Comparison of ENCODE assay signal across 16 mouse cellular contexts in the genomic region with DNA sequence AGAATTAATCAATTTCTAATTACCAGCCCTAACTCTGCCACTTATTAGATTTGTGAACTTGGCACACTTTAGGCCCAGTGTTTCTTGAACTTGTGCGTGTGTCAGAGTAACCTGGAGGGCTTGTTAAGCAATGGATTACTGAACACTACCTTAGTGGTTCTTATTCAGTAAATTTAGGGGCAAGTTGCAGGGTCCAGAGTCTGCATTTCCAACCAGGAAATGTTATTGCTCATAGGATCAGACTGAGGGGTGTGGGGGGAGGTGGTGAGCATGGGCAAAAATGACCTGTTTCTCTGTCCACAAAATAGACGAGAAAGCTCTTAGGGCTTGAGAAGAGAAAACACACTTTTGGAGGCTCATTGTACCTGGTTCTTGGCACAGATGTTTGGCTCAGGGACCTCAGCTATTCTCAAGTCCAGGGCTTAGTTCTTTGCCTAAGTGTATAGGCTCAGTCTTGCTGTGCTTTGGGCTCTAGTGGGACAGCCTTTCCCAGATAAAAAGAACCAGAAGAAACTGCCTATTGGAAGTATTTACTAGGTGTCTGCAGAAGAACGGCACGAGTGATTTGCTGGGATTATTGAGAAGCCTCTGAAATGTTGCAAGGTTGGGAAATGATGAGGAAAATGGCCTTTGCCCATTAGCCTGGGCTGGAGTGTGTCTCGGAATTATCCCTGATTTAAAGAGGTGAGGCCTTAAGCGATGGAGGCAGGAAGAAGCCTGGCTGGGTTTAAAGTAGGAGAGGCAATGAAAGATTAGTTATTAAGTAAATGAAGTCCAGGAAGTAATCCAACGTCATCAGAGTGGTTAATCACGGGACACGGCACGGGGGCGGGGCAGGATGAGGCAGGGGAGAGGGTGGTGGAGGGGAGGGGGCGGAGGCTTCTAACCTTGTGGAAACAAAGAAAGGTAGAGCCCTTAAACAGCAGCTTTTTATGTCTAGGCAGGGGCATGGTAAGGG.
DNase-seq lines count a peak whose midpoint lies in the region; ATAC-seq and TF ChIP-seq lines count a peak whose summit lies in the region.
"Had no signal": no experiment of that assay in that cellular context is flagged by ENCODE, and none has a peak within 500 bp of the region (broad histone marks: within the 10 kb centered on the region; RNA-seq: fewer than 3 reads in every experiment).

No protein-coding gene starts in this region.

- H3K36me3 ChIP-seq in liver, adult 2 months (ENCODE audit: control insufficient read depth, insufficient read depth, low read length), result no peaks in the 10 kb centered on the region
- no peaks in the 10 kb centered on the region for H3K36me3 ChIP-seq in liver, embryonic 12.5 days
- no peaks in the 10 kb centered on the region for H3K36me3 ChIP-seq in intestine, postnatal 0 days (ENCODE audit: control insufficient read depth, insufficient read depth)
- H3K36me3 ChIP-seq in stomach, postnatal 0 days (ENCODE audit: control insufficient read depth, insufficient read depth, low read length), result no peaks in the 10 kb centered on the region
- H3K36me3 ChIP-seq: limb, embryonic 13.5 days; neural tube, embryonic 12.5 days had no signal

- no peaks in the 10 kb centered on the region for H3K79me2 ChIP-seq in liver, adult 2 months (ENCODE audit: control insufficient read depth, insufficient read depth, low read length)

- ATAC-seq in liver, embryonic 12.5 days, result no peak
- peak; percentile 86 for ATAC-seq in intestine, postnatal 0 days
- peak; percentile 71 for ATAC-seq in stomach, postnatal 0 days (ENCODE audit: low FRiP score, low TSS enrichment)
- no peak for ATAC-seq in inflammation-experienced regulatory T-cells, adult 6 months
- ATAC-seq: forebrain, embryonic 14.5 days had no signal

- no peak for TF ChIP-seq POLR2A in liver, adult 2 months (IDR thresholded peaks at IDR 0.05; ENCODE audit: extremely low read depth, insufficient read depth, low read length)

- H3K4me2 ChIP-seq in liver, embryonic 12.5 days, result no peak overlapping the region
- H3K4me2 ChIP-seq in intestine, postnatal 0 days (replicated peaks; ENCODE audit: low read depth), result peak overlapping the region; percentile 30
- H3K4me2 ChIP-seq in stomach, postnatal 0 days (replicated peaks; ENCODE audit: low read depth), result no peak overlapping the region
- H3K4me2 ChIP-seq: limb, embryonic 13.5 days; midbrain, embryonic 11.5 days; neural tube, embryonic 12.5 days had no signal

- TF ChIP-seq CTCF in liver, adult 2 months (IDR thresholded peaks at IDR 0.05; ENCODE audit: low read depth, low read length), result no peak
- no peak for TF ChIP-seq CTCF in intestine, postnatal 0 days (IDR thresholded peaks at IDR 0.05; ENCODE audit: low read depth)
- no peak for TF ChIP-seq CTCF in stomach, postnatal 0 days (IDR thresholded peaks at IDR 0.05; ENCODE audit: low read depth)

- no peak overlapping the region for H3K4me3 ChIP-seq in liver, adult 2 months (ENCODE audit: insufficient read depth, low read depth, low read length)
- no peak overlapping the region for H3K4me3 ChIP-seq in liver, embryonic 12.5 days
- H3K4me3 ChIP-seq in intestine, postnatal 0 days (ENCODE audit: low read depth, low read length), result no peak overlapping the region
- H3K4me3 ChIP-seq in stomach, postnatal 0 days (ENCODE audit: low read depth, low read length), result no peak overlapping the region
- H3K4me3 ChIP-seq: heart, adult 2 months; limb, embryonic 13.5 days; neural tube, embryonic 12.5 days had no signal

- 42% methylated on average over 12 of the region's 12 CpGs for WGBS in liver, adult 2 months
- 60% methylated on average over 12 of the region's 12 CpGs for WGBS in liver, embryonic 12.5 days (ENCODE audit: insufficient replicate concordance)
- 31% methylated on average over 12 of the region's 12 CpGs for WGBS in intestine, postnatal 0 days
- WGBS in stomach, postnatal 0 days, result 34% methylated on average over 12 of the region's 12 CpGs

- no peaks in the 10 kb centered on the region for H3K27me3 ChIP-seq in liver, adult 2 months (ENCODE audit: control insufficient read depth, insufficient read depth, low read length)
- H3K27me3 ChIP-seq in liver, embryonic 12.5 days (replicated peaks), result no peaks in the 10 kb centered on the region
- H3K27me3 ChIP-seq in intestine, postnatal 0 days (replicated peaks; ENCODE audit: control insufficient read depth, insufficient read depth, low read length), result no peaks in the 10 kb centered on the region
- no peaks in the 10 kb centered on the region for H3K27me3 ChIP-seq in stomach, postnatal 0 days (ENCODE audit: control insufficient read depth, insufficient read depth, low read length)
- H3K27me3 ChIP-seq: limb, embryonic 13.5 days; neural tube, embryonic 12.5 days had no signal

- H3K27ac ChIP-seq in liver, adult 2 months (replicated peaks; ENCODE audit: insufficient read depth, low read depth, low read length), result no peak overlapping the region
- no peak overlapping the region for H3K27ac ChIP-seq in liver, embryonic 12.5 days
- H3K27ac ChIP-seq in intestine, postnatal 0 days (ENCODE audit: low read depth, low read length), result peak overlapping the region; percentile 71
- no peak overlapping the region for H3K27ac ChIP-seq in stomach, postnatal 0 days (replicated peaks)
- H3K27ac ChIP-seq: heart, adult 2 months; limb, embryonic 13.5 days; neural tube, embryonic 12.5 days had no signal

- TF ChIP-seq EP300 in stomach, postnatal 0 days (optimal IDR thresholded peaks at IDR 0.05), result no peak

- peaks cover 3% of the 10 kb centered on the region; the same call in 1 of the 2 replicates for H3K4me1 ChIP-seq in liver, adult 2 months (ENCODE audit: control insufficient read depth, insufficient read depth, low read length)
- no peaks in the 10 kb centered on the region for H3K4me1 ChIP-seq in liver, embryonic 12.5 days
- H3K4me1 ChIP-seq in intestine, postnatal 0 days (replicated peaks; ENCODE audit: control insufficient read depth, insufficient read depth, low read length), result peaks cover 6% of the 10 kb centered on the region; the same call in 1 of the 2 replicates
- H3K4me1 ChIP-seq in stomach, postnatal 0 days (replicated peaks; ENCODE audit: control insufficient read depth, insufficient read depth), result no peaks in the 10 kb centered on the region
- H3K4me1 ChIP-seq: neural tube, embryonic 12.5 days had no signal

- DNase-seq in liver, adult 2 months (ENCODE audit: extremely low read depth, low read depth, low spot score), result peak; percentile 44
- DNase-seq in kidney, postnatal 4 days, result peak; percentile 81 to 90
- peak; percentile 63 for DNase-seq in stomach, postnatal 0 days (ENCODE audit: low spot score)
- no peak for DNase-seq in cerebellum, postnatal 36 days
- DNase-seq in spleen, postnatal 10 days (ENCODE audit: low spot score in 2 of 2), result no peak
- DNase-seq: B cell, adult 2 months; heart, adult 2 months; right cerebral cortex, postnatal 4 days; thymus, adult 2 months had no signal

- H3K9me3 ChIP-seq in liver, embryonic 12.5 days (replicated peaks), result no peaks in the 10 kb centered on the region
- H3K9me3 ChIP-seq in intestine, postnatal 0 days (ENCODE audit: control insufficient read depth), result no peaks in the 10 kb centered on the region
- no peaks in the 10 kb centered on the region for H3K9me3 ChIP-seq in stomach, postnatal 0 days (ENCODE audit: control insufficient read depth, low read length)
- H3K9me3 ChIP-seq: limb, embryonic 13.5 days; neural tube, embryonic 12.5 days had no signal

- no peak overlapping the region for H3K9ac ChIP-seq in liver, adult 2 months (ENCODE audit: low read depth, low read length)
- H3K9ac ChIP-seq in liver, embryonic 12.5 days, result no peak overlapping the region
- H3K9ac ChIP-seq in intestine, postnatal 0 days (ENCODE audit: low read depth, low read length), result no peak overlapping the region
- no peak overlapping the region for H3K9ac ChIP-seq in stomach, postnatal 0 days (ENCODE audit: low read length)
- H3K9ac ChIP-seq: limb, embryonic 13.5 days; neural tube, embryonic 12.5 days had no signal

Comparison
In these comparisons a context has a peak if more than half of its experiments do, and no peak if none do; other contexts are left out.
1. DNase-seq: peak in liver, adult 2 months (single experiment), kidney, postnatal 4 days (2 of 2) and stomach, postnatal 0 days (single experiment); none in cerebellum, postnatal 36 days (0 of 2) and spleen, postnatal 10 days (0 of 2).
2. ATAC-seq: peak in intestine, postnatal 0 days (single experiment) and stomach, postnatal 0 days (single experiment); none in liver, embryonic 12.5 days (single experiment) and inflammation-experienced regulatory T-cells, adult 6 months (single experiment).